Mouse (Mus musculus) heart, embryonic 14.5 days (tissue): ENCODE results near the gene Lrrc19. TPM values are rescaled to one million over a fixed set of nuclear protein-coding genes. Genes with fewer than 3 reads are reported as not detected.
"Not testable (repeated sequence)": the region's sequence is repeated elsewhere in the genome, so short reads cannot be mapped to it uniquely, and the experiment has no call there.

ENCODE experiments used
- ATAC-seq: fragments of 200-750 bp; cut with Nextera tagmentation; 2 replicates; pipeline ENCODE4 v1.8.0; 2017; ENCODE audit warnings: low read depth, moderate TSS enrichment; ENCODE audit not compliant: insufficient number of reproducible peaks, insufficient read depth, low FRiP score
- H3K27ac ChIP-seq, 2 experiments: fragments of 200-500 bp in 1 of 2; fragments of 300-500 bp in 1 of 2; sonication (generic) in 1 of 2; replicated peaks in 1 of 2; 2 replicates each; pipeline ENCODE4 v1.5.1; 2012 to 2014; ENCODE audit warnings: low read depth in 2 of 2, low read length in 2 of 2, control low read depth in 1 of 2, mild to moderate bottlenecking in 1 of 2, mixed read lengths in 1 of 2; ENCODE audit not compliant: control insufficient read depth in 1 of 2, insufficient read depth in 1 of 2
- H3K27me3 ChIP-seq: fragments of 300-500 bp; sonication (generic); 2 replicates; pipeline ENCODE4 v1.6.1; 2014; ENCODE audit warnings: mild to moderate bottlenecking, low read length, control low read depth; ENCODE audit not compliant: control insufficient read depth, insufficient read depth
- H3K36me3 ChIP-seq: fragments of 300-500 bp; sonication (generic); 2 replicates; pipeline ENCODE4 v1.6.1; 2014; ENCODE audit warnings: mild to moderate bottlenecking, control low read depth, low read length, mixed read lengths; ENCODE audit not compliant: control insufficient read depth, insufficient read depth
- H3K4me1 ChIP-seq, 2 experiments: fragments of 200-500 bp in 1 of 2; fragments of 300-500 bp in 1 of 2; sonication (generic) in 1 of 2; 2 replicates each; pipeline ENCODE4 v1.6.1; 2012 to 2014; ENCODE audit warnings: low read length in 2 of 2, control low read depth in 1 of 2, mixed read lengths in 1 of 2; ENCODE audit not compliant: control insufficient read depth in 2 of 2, insufficient read depth in 2 of 2
- H3K4me2 ChIP-seq: fragments of 300-500 bp; sonication (generic); 2 replicates; pipeline ENCODE4 v1.6.1; 2014; ENCODE audit warnings: mild to moderate bottlenecking, low read length
- H3K4me3 ChIP-seq, 2 experiments: fragments of 200-500 bp in 1 of 2; fragments of 300-500 bp in 1 of 2; sonication (generic) in 1 of 2; 2 replicates each; pipeline ENCODE4 v1.5.1; 2012 to 2014; ENCODE audit warnings: low read length in 2 of 2, mild to moderate bottlenecking in 2 of 2, control low read depth in 1 of 2, low read depth in 1 of 2, moderate library complexity in 1 of 2; ENCODE audit not compliant: control insufficient read depth in 1 of 2, insufficient read depth in 1 of 2
- H3K9ac ChIP-seq: fragments of 300-500 bp; sonication (generic); 2 replicates; pipeline ENCODE4 v1.6.1; 2014; ENCODE audit warnings: mild to moderate bottlenecking, low read length
- H3K9me3 ChIP-seq: fragments of 300-500 bp; sonication (generic); 2 replicates; pipeline ENCODE4 v1.6.1; 2016; ENCODE audit warnings: low read length, control low read depth; ENCODE audit not compliant: control insufficient read depth
- WGBS: fragments of 180-500 bp; shearing (Covaris S2); extraction: QIAGEN DNeasy Blood & Tissue Kit; methylation state at CpG from one replicate; pipeline ENCODE4 v1.1.7; 2014; 5-methylcytosine and 5-hydroxymethylcytosine counted together
- polyA plus RNA-seq: library from polyadenylated mRNA; unstranded; fragments of >200 nt; fragmentation: Nextera tagmentation; extraction: Ambion mirVana; gene quantifications from 2 replicates; pipeline ENCODE4 v1.2.1, GENCODE M21; 2014

Gene Lrrc19
- polyA plus RNA-seq: 0.16 and 0.26 TPM in 2 replicates

GRCm38 (mm10) chr4:94649920-94650319 lies at the start of gene Lrrc19:
TSS of gene Lrrc19 (minus strand) at chr4:94650144.
- no peaks in the 10 kb centered on the region for H3K4me1 ChIP-seq
- H3K4me3 ChIP-seq: no peak within 1 kb of the TSS
- H3K9me3 ChIP-seq: no peaks in the 10 kb centered on the region
- H3K27me3 ChIP-seq: no peaks in the 10 kb centered on the region
- H3K27ac ChIP-seq: no peak within 1 kb of the TSS
- ATAC-seq: no peak
- 82% methylated on average over 3 of the region's 3 CpGs for WGBS
- no peak within 1 kb of the TSS for H3K9ac ChIP-seq
- peaks cover 3% of the 10 kb centered on the region; the same call in 1 of the 2 replicates for H3K36me3 ChIP-seq
- H3K4me2 ChIP-seq: no peak within 1 kb of the TSS

- H3K9me3 ChIP-seq: no peaks in the 10 kb centered on the region
- no peaks in the 10 kb centered on the region for H3K27me3 ChIP-seq
- H3K27ac ChIP-seq: no peak overlapping the region
- no peak for ATAC-seq
- no peak overlapping the region for H3K4me3 ChIP-seq
- no peak overlapping the region for H3K9ac ChIP-seq
- H3K4me1 ChIP-seq: no peaks in the 10 kb centered on the region; a peak in 1 of 4 replicates
- H3K4me2 ChIP-seq: no peak overlapping the region
- H3K36me3 ChIP-seq: no peaks in the 10 kb centered on the region
- 51% methylated on average over 3 of the region's 3 CpGs for WGBS
Measured at GRCm38 (mm10) chr4:94696368-94696767, 46.4 kb upstream of the Lrrc19 start.

- H3K4me1 ChIP-seq: no peaks in the 10 kb centered on the region; a peak in 1 of 4 replicates
- no peak for ATAC-seq
- H3K36me3 ChIP-seq: peaks cover 16% of the 10 kb centered on the region
- 52% methylated on average over 2 of the region's 2 CpGs for WGBS
- H3K9me3 ChIP-seq: no peaks in the 10 kb centered on the region
- H3K27ac ChIP-seq: no peak overlapping the region
- no peak overlapping the region for H3K4me3 ChIP-seq
- no peaks in the 10 kb centered on the region for H3K27me3 ChIP-seq
- H3K4me2 ChIP-seq: no peak overlapping the region
- H3K9ac ChIP-seq: no peak overlapping the region
Measured at GRCm38 (mm10) chr4:94692175-94692574, 42.2 kb upstream of the Lrrc19 start.

DNA sequence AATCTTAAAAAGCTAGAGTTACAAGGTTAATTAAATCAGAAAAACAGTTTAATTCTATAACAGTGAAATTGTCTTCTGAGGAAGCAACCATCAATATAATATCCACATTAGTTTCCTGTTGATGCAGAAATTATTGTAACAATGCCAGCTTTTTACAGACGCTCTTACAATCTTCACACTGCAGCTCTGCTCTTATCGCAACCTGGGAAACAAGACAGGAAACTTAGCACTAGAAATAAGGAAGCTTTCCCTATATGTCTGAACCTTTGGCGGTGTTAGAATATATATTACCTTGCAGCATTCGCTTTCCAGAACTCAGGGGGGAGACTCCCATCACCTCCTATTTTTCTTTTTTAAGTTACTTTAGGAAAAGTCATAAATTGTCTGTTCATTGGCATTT lies 41.1 kb upstream of the Lrrc19 start:
- Histone ChIP-seq H3K27me3 (no peaks in the 10 kb centered on the region), H3K36me3 (peaks cover 18% of the 10 kb centered on the region), H3K4me3 (no peak overlapping the region), H3K4me2 (no peak overlapping the region), H3K4me1 (no peaks in the 10 kb centered on the region; a peak in 1 of 4 replicates), H3K9me3 (no peaks in the 10 kb centered on the region), H3K9ac (no peak overlapping the region), H3K27ac (no peak overlapping the region)
- 61% methylated on average over 4 of the region's 4 CpGs for WGBS
- ATAC-seq: no peak

DNA sequence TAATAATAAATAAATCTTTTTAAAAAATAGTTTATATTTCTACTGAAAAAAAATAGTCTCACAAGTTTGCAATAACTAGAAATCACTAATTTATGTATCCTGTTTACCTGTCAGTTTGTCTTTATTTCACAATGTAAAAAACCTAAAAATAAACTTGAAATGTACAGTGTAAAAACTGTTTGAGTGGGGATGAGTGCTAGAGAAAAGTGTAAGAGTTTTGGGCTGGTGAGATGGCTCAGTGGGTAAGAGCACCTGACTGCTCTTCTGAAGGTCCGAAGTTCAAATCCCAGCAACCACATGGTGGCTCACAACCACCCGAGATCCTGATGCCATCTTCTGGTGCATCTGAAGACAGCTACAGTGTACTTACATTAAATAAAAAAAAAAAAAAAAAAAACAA lies 39.9 kb upstream of the Lrrc19 start:
- ATAC-seq: not testable (repeated sequence)
- 86% methylated on average over 2 of the region's 2 CpGs for WGBS

DNA sequence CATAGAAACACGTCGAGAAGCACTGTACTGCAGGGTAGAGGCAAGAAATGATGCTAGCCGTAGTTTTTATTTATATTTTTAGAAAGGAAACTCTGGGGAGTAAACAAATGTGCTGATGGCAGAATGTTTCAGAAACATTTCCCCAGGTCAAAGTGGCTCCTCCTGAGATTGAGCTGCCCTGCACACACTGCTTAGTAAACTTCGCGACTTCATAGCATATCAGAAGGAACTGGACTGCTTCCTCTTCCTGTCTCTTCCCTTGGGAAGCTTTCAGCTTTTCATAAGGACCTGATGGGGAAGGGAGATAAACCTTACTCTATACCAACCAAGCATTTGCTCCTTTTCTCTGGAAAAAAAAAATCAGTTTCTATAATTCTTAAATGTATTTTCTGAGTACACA lies 33.4 kb upstream of the Lrrc19 start:
- 63% methylated on average over 5 of the region's 5 CpGs for whole genome bisulfite sequencing
- Histone ChIP-seq H3K4me1 (no peaks in the 10 kb centered on the region), H3K9ac (no peak overlapping the region), H3K36me3 (peaks cover 27% of the 10 kb centered on the region), H3K27me3 (no peaks in the 10 kb centered on the region), H3K27ac (peak overlapping the region in 1 of 2 experiments; percentile 7; a peak in 1 of 4 replicates), H3K9me3 (no peaks in the 10 kb centered on the region), H3K4me3 (no peak overlapping the region), H3K4me2 (no peak overlapping the region)
- no peak for ATAC-seq

More for the DNA sequence above, 39.9 kb upstream of the Lrrc19 start:
- H3K27ac ChIP-seq, H3K4me1 ChIP-seq, H3K9ac ChIP-seq, H3K9me3 ChIP-seq, H3K27me3 ChIP-seq, H3K4me2 ChIP-seq, H3K4me3 ChIP-seq: not testable (repeated sequence)
- peaks cover 18% of the 10 kb centered on the region for H3K36me3 ChIP-seq

DNA sequence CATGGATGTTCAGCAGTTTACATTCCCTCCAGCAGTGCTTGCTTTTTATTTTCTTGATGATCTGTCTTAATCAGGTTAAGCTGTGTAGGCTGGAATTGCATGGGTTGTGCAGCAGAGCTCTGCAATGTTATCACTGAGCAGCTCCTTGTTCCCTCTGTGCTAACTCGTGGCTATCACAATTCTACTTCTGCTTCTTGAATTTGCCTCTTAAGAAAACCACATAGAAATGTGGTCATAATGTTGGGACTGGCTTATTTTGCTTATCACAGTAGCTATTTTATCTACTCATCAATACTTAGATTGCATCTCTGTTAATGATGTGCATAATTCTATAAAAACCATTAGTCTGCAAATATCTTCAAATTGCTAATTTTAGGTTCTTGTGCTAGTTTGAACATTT lies 32.1 kb upstream of the Lrrc19 start:
- Histone ChIP-seq H3K27ac (no peak overlapping the region), H3K4me2 (no peak overlapping the region), H3K9me3 (no peaks in the 10 kb centered on the region), H3K27me3 (no peaks in the 10 kb centered on the region), H3K36me3 (peaks cover 16% of the 10 kb centered on the region), H3K9ac (no peak overlapping the region), H3K4me1 (no peaks in the 10 kb centered on the region), H3K4me3 (no peak overlapping the region)
- WGBS: 42% methylated on average over 1 of the region's 1 CpGs
- no peak for ATAC-seq

- no peak for ATAC-seq
- WGBS: 77% methylated on average over 2 of the region's 2 CpGs
- no peak overlapping the region for H3K9ac ChIP-seq
- no peaks in the 10 kb centered on the region for H3K9me3 ChIP-seq
- no peaks in the 10 kb centered on the region for H3K4me1 ChIP-seq
- H3K27ac ChIP-seq: no peak overlapping the region
- no peak overlapping the region for H3K4me3 ChIP-seq
- H3K36me3 ChIP-seq: peaks cover 16% of the 10 kb centered on the region
- H3K4me2 ChIP-seq: no peak overlapping the region
- H3K27me3 ChIP-seq: no peaks in the 10 kb centered on the region
Measured at GRCm38 (mm10) chr4:94681181-94681580, 31.2 kb upstream of the Lrrc19 start.
